Mouse (Mus musculus): ENCODE data around the gene Sf3b1. TPM values are rescaled to one million over a fixed set of nuclear protein-coding genes. Genes with fewer than 3 reads are reported as not detected.

The Sf3b1 gene
- polyA plus RNA-seq, 1 experiment from 2014 or later = 257 TPM

DNA sequence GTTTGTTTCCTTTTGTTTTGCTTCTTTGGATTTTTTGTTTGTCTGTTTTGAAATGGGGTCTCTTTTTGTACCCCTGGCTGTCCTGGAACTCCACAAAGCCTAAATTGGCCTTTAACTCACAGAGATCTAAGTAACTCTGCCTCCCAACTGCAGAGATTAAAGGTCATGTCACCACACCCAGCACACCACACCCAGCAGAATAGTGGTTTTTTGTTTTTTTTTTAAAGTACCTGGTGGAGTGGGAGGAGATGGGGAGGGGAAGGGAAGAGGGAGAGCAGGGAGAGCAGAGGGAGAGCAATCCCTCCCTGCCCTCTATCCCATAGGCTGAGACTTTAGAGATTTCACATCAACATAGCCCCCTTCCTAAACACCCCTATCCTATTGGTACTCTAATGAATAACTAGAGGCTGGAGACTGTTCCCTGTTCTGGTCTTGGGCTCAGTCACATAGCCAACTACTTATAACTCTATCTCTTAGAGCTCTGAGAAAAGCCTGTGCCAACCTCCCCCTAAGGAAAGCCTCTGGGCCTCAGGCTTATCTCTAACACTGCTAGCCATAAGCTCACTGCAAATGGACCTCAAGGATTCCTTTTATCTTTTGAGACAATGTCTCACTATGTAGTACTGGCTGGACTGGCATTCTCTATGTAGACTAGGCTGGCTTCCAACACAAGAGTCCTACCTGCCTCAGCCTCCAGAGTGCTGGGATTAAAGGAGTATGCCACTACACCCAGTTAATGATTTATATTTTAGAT is 3.9 kb upstream of the Sf3b1 start:
- no peaks in the 10 kb centered on the region for H3K9me3 ChIP-seq (ENCODE audit: control insufficient read depth, low read length)

DNA sequence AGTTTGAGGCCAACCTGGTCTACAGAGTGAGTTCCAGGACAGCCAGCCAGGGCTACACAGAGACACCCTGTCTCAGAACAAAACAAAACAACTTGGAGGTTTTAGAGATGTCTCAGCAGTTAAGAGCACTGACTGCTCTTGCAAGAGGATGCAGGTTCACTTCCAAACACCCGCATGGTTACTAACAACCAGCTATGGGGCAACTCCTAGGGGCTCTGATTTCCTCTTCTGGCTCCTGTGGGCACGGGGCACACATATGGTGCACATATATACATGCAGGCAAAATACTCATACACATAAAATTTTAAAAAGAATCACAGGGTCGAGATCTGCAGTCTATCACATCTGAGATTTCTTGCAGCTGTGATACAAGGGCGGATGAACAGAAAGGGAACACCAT is 2.2 kb upstream of the Sf3b1 start:
- Histone ChIP-seq H3K27me3 (replicated peaks; ENCODE audit: control insufficient read depth, insufficient read depth, low read length) (no peaks in the 10 kb centered on the region), H3K9me3 (ENCODE audit: control insufficient read depth, low read length) (no peaks in the 10 kb centered on the region), H3K4me2 (ENCODE audit: low read depth, low read length) (no peak overlapping the region), H3K27ac (ENCODE audit: low read length) (no peak overlapping the region), H3K9ac (ENCODE audit: low read depth, low read length) (no peak overlapping the region; the same call in 1 of the 2 replicates), H3K4me3 (ENCODE audit: low read length) (no peak overlapping the region), H3K4me1 (ENCODE audit: control insufficient read depth, insufficient read depth, low read length) (no peaks in the 10 kb centered on the region), H3K36me3 (ENCODE audit: control insufficient read depth, insufficient read depth, low read length) (no peaks in the 10 kb centered on the region)
- 73% methylated on average over 4 of the region's 4 CpGs for WGBS
- no peak for ATAC-seq

More for the DNA sequence above, 3.9 kb upstream of the Sf3b1 start:
- no peak for ATAC-seq
- Histone ChIP-seq H3K9ac (ENCODE audit: low read depth, low read length) (no peak overlapping the region), H3K4me1 (ENCODE audit: control insufficient read depth, insufficient read depth, low read length) (no peaks in the 10 kb centered on the region), H3K36me3 (ENCODE audit: control insufficient read depth, insufficient read depth, low read length) (no peaks in the 10 kb centered on the region), H3K27me3 (replicated peaks; ENCODE audit: control insufficient read depth, insufficient read depth, low read length) (no peaks in the 10 kb centered on the region), H3K4me2 (ENCODE audit: low read depth, low read length) (no peak overlapping the region), H3K27ac (ENCODE audit: low read length) (no peak overlapping the region), H3K4me3 (ENCODE audit: low read length) (no peak overlapping the region)

DNA sequence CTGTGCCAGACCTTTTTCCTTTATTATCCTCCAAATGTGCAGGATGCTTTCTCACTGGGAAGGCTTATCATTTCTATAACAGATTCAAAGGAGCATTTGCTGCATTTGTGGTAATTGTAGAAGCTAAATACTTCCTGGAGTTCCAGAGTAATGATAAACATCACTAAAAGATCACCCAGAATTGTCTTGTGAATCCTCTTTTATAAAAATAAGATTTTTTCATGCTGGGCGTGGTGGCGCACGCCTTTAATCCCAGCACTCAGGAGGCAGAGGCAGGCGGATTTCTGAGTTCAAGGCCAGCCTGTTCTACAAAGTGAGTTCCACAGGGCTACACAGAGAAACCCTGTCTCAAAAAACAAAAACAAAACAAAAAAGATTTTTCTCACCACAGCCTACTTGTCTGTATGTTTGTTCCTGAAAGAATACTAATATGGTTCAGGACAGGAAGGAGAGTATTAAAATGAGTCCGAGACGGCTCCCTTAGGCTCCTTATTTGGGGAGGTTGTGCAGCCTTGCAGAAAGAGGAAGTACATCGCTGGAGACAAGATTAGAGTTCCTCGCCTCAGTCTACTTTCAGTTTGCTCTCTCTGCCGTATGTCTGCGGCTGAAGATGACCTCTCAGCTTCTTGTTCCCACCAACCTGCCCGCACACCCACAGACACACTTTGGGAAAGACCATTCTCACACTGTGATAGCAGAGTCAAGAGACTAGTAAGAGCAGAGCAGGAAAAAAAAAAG is 1.4 kb upstream of the Sf3b1 start:
- Histone ChIP-seq H3K27ac (ENCODE audit: low read length) (no peak overlapping the region), H3K4me2 (ENCODE audit: low read depth, low read length) (no peak overlapping the region), H3K9ac (ENCODE audit: low read depth, low read length) (peak overlapping the region; percentile 27; the same call in 1 of the 2 replicates), H3K4me3 (ENCODE audit: low read length) (no peak overlapping the region), H3K27me3 (replicated peaks; ENCODE audit: control insufficient read depth, insufficient read depth, low read length) (no peaks in the 10 kb centered on the region), H3K36me3 (ENCODE audit: control insufficient read depth, insufficient read depth, low read length) (no peaks in the 10 kb centered on the region), H3K4me1 (ENCODE audit: control insufficient read depth, insufficient read depth, low read length) (no peaks in the 10 kb centered on the region), H3K9me3 (ENCODE audit: control insufficient read depth, low read length) (no peaks in the 10 kb centered on the region)
- WGBS = 75% methylated on average over 11 of the region's 11 CpGs
- ATAC-seq = no peak

DNA sequence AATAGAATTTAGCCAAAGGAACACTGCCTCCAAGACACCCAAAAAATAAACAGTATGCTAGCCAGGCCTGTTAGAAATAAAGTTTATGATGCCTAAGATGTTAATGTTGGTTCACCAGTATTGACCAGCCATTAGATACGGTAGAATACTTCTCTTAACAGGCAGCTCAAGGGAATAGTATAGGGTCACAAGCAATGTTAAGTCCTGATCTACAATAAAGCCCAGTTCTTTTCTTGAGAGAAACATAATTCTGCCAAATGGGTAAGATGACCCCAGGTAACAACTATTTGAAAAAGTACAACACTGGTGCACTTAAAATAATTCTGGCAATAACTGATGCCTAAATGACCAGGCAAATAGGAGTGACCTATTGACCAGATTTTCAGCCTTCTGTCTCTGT is 685 bp upstream of the Sf3b1 start:
- peak overlapping the region; percentile 67; the same call in 1 of the 2 replicates for H3K9ac ChIP-seq (ENCODE audit: low read depth, low read length)
- no peak overlapping the region; the same call in 1 of the 2 replicates for H3K4me3 ChIP-seq (ENCODE audit: low read length)

DNA sequence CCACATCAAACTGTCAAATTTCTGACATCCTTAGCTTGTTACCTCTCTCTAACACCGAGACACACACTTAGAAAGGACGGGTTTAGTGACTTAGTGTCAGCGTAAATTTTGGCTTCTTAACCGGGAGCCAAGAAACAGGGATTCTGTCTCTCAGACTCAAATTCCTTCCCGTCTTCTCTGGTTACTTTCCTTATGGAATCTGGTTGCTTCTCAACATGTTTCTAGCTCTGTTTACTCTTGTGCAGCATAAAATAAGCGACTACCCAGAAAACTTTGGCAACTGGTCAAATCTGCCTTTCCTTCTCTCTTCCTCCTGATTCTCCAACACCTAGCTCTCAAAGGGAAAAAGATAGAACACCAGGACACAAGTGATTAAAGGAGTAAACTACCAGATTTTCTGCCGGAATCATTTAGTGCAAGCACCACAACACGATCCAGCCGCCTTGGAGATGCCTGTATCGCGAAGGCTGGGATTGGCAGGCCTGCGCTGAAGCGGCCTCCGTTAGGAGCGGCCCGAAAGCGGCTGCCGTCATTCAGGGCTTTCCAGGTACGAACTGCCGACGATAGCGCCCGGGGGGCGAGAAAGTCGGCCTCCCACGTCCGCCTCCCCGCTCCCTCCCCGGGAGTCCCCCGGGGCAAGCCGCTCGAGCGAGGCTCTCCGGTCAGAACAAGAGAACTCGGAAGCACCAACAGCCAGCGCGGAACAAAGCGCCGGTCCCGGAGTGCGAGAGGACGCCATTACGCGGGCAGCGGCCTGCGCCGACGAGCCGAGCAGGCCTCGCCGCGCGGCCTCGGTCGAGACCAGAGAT is 633 bp downstream of the Sf3b1 start:
- peak overlapping the region; percentile 90 for H3K27ac ChIP-seq (ENCODE audit: low read length)
- peak overlapping the region; percentile 95 for H3K4me3 ChIP-seq (ENCODE audit: low read length)
- peak overlapping the region; percentile 99 for H3K9ac ChIP-seq (ENCODE audit: low read depth, low read length)
- ATAC-seq = peak; percentile 62
- H3K36me3 ChIP-seq (ENCODE audit: control insufficient read depth, insufficient read depth, low read length) = no peaks in the 10 kb centered on the region
- H3K27me3 ChIP-seq (replicated peaks; ENCODE audit: control insufficient read depth, insufficient read depth, low read length) = no peaks in the 10 kb centered on the region
- no peaks in the 10 kb centered on the region for H3K4me1 ChIP-seq (ENCODE audit: control insufficient read depth, insufficient read depth, low read length)
- H3K9me3 ChIP-seq (ENCODE audit: control insufficient read depth, low read length) = no peaks in the 10 kb centered on the region
- H3K4me2 ChIP-seq (ENCODE audit: low read depth, low read length) = peak overlapping the region; percentile 80
- under 1% methylated on average over 55 of the region's 55 CpGs for WGBS

More for the DNA sequence above, 685 bp upstream of the Sf3b1 start:
- H3K4me1 ChIP-seq (ENCODE audit: control insufficient read depth, insufficient read depth, low read length) = no peaks in the 10 kb centered on the region
- 89% methylated on average over 1 of the region's 1 CpGs for WGBS
- H3K9me3 ChIP-seq (ENCODE audit: control insufficient read depth, low read length) = no peaks in the 10 kb centered on the region
- H3K36me3 ChIP-seq (ENCODE audit: control insufficient read depth, insufficient read depth, low read length) = no peaks in the 10 kb centered on the region
- H3K4me2 ChIP-seq (ENCODE audit: low read depth, low read length) = peak overlapping the region; percentile 54; the same call in 1 of the 2 replicates
- H3K27me3 ChIP-seq (replicated peaks; ENCODE audit: control insufficient read depth, insufficient read depth, low read length) = no peaks in the 10 kb centered on the region
- no peak overlapping the region for H3K27ac ChIP-seq (ENCODE audit: low read length)
- no peak for ATAC-seq

DNA sequence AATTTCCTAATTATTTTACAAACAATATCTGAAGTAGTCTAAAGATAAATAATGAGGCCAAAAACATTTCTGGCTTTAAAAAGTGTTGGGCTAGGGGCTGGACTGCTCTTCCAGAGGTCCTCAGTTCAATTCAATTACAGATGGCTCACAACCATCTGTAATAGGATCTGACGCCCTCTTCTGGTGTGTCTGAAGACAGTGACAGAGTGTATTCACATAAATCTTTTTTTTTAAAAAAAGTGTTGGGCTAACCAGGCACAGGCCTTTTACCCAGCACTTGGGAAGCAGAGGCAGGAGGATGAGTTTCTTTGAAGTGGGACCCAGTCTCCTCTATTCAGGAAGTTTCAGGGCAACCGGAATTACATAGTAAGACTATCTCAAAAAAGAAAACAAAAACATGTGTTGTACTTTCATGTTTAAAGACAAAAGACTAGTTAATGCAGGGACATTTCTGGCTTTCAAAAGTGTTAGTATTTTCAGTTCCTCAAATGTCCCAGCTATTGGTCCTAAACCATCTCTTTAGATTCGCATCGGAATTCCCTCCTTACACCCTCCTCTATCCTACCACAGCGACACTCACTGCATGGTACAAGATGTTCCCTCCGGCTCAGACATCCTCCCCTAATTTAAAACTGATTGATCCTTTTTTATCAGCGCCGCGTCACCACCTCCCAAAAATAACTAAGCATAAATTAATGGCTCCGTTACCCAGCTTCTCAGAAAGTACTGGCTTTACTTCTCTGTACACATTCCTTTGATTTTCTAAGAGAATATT is 1.4 kb downstream of the Sf3b1 start:
- ATAC-seq = no peak
- peak overlapping the region; percentile 80 for H3K4me2 ChIP-seq (ENCODE audit: low read depth, low read length)
- H3K9ac ChIP-seq (ENCODE audit: low read depth, low read length) = peak overlapping the region; percentile 99
- H3K36me3 ChIP-seq (ENCODE audit: control insufficient read depth, insufficient read depth, low read length) = no peaks in the 10 kb centered on the region
- H3K9me3 ChIP-seq (ENCODE audit: control insufficient read depth, low read length) = no peaks in the 10 kb centered on the region
- no peaks in the 10 kb centered on the region for H3K27me3 ChIP-seq (replicated peaks; ENCODE audit: control insufficient read depth, insufficient read depth, low read length)
- H3K27ac ChIP-seq (ENCODE audit: low read length) = peak overlapping the region; percentile 90
- H3K4me3 ChIP-seq (ENCODE audit: low read length) = peak overlapping the region; percentile 95
- WGBS = 10% methylated on average over 10 of the region's 10 CpGs
- no peaks in the 10 kb centered on the region for H3K4me1 ChIP-seq (ENCODE audit: control insufficient read depth, insufficient read depth, low read length)

DNA sequence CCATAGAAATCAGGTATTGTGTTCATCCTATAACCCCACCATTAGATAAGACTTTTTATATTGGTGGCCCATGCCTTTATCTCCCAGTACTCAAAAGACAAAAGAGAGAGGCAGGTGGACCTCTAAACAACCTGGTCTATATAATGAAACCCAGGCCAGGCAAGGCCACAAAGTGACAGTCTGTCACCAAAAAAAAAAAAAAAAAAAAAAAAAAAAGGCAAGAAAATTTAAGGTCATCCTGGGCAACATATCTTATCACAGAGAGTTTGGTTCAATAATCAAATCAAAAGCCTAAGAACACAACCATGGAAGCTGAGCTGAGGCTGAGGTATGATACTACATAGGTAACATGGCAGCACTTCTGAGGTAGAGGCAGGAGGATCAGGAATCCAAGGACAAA is 5.4 kb downstream of the Sf3b1 start:
- Histone ChIP-seq H3K27me3 (replicated peaks; ENCODE audit: control insufficient read depth, insufficient read depth, low read length) (no peaks in the 10 kb centered on the region), H3K4me2 (ENCODE audit: low read depth, low read length) (no peak overlapping the region), H3K27ac (ENCODE audit: low read length) (no peak overlapping the region), H3K9me3 (ENCODE audit: control insufficient read depth, low read length) (no peaks in the 10 kb centered on the region), H3K9ac (ENCODE audit: low read depth, low read length) (no peak overlapping the region), H3K36me3 (ENCODE audit: control insufficient read depth, insufficient read depth, low read length) (no peaks in the 10 kb centered on the region), H3K4me1 (ENCODE audit: control insufficient read depth, insufficient read depth, low read length) (no peaks in the 10 kb centered on the region), H3K4me3 (ENCODE audit: low read length) (no peak overlapping the region)
- no peak for ATAC-seq

DNA sequence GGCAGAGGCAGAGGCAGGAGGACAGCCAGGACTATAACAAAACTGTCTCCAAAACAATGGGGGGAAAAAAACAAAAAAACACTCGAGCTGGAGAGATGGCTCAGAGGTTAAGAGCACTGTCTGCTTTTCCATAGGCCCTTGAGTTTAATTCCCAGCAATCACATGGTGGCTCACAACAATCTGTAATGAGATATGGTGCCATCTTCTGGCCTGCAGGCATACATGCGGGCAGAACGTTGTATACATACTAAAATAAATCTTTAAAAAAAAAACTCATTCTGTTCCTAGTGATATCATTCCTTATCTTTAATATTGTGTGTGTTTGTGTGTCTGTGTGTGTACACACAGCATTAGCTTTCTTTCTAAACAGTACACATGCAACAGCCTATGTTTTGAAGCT is 14.8 kb downstream of the Sf3b1 start:
- Histone ChIP-seq H3K27ac (ENCODE audit: low read length) (no peak overlapping the region), H3K4me1 (ENCODE audit: control insufficient read depth, insufficient read depth, low read length) (no peaks in the 10 kb centered on the region), H3K4me2 (ENCODE audit: low read depth, low read length) (no peak overlapping the region), H3K27me3 (replicated peaks; ENCODE audit: control insufficient read depth, insufficient read depth, low read length) (no peaks in the 10 kb centered on the region), H3K36me3 (ENCODE audit: control insufficient read depth, insufficient read depth, low read length) (0 out of 2 replicates have a peak, but pooled peaks cover 2% of the 10 kb centered on the region), H3K9me3 (ENCODE audit: control insufficient read depth, low read length) (no peaks in the 10 kb centered on the region), H3K4me3 (ENCODE audit: low read length) (no peak overlapping the region), H3K9ac (ENCODE audit: low read depth, low read length) (no peak overlapping the region)
- no peak for ATAC-seq
- 59% methylated on average over 3 of the region's 3 CpGs for WGBS
